Mouse (Mus musculus) G1E-ER4 (cell line): ENCODE results near the gene Ncdn. TPM values are rescaled to one million over a fixed set of nuclear protein-coding genes. Genes with fewer than 3 reads are reported as not detected.

Experiments
- GATA1 ChIP-seq: IDR thresholded peaks from one replicate; pipeline ENCODE4 v1.8.0; 2012; ENCODE audit warnings: low read length, inconsistent platforms
- polyA plus RNA-seq: library from polyadenylated mRNA; stranded (reverse); fragments of >175 nt; gene quantifications from 2 replicates; pipeline ENCODE4 v1.2.3, GENCODE M21; 2012

The Ncdn gene
- polyA plus RNA-seq, 1 experiment, result 108 TPM

GRCm38 (mm10) chr4:126762586-126763359, 9.5 kb upstream of the Ncdn start:
- no peak for TF ChIP-seq GATA1

GRCm38 (mm10) chr4:126759435-126759834, 6.2 kb upstream of the Ncdn start:
- no peak for TF ChIP-seq GATA1

- no peak for TF ChIP-seq GATA1
Measured at GRCm38 (mm10) chr4:126758299-126758698, 5.1 kb upstream of the Ncdn start.

- no peak for TF ChIP-seq GATA1
Measured at GRCm38 (mm10) chr4:126756766-126757165, 3.5 kb upstream of the Ncdn start.

GRCm38 (mm10) chr4:126754736-126755374, 1.6 kb upstream of the Ncdn start:
- no peak for TF ChIP-seq GATA1

DNA sequence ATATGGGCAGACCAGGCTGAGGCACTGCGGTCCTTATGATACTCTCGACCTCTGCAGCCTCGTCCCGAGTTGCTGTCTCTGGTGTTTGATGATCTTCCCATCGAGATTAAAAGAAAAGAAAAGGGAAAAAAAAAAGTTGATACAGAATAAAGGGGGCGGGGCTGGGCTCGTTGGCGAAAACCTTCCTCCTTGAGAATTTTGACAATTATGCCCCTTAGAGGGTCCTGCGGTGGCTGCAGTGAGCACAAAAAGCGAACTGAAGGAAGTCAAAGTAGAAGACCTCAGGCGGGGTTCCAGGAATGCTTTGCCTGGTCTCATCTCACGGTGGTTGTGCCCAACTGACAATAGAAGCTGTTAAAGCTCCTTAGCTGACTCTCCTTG, 983 bp upstream of the Ncdn start:
- no peak for TF ChIP-seq GATA1

DNA sequence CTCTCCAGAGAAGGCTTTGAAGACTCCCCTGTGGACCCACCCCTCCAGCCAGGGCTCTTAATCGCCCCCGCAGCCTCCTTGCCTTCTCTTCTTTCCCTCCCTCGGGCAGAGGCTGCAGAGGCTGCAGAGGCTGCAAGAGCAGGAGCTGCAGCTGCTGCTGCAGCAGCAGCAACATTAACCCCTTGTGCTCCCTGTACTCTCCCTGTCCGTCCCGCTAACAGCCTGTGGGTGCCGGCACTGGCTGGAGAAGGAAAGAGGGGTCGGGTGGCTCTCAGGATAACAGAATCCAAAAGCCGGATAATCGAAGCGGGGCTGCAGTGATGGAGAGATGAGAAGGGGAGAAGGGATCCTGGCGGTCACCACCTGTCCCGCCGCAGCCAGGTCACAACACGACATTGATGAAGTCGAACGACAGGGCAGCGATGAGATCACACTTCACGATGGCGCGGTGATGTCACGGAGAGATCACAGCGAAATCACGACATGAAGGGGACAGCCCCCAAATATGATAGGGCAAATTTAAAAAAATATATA, 563 bp downstream of the Ncdn start:
- TF ChIP-seq GATA1, result no peak

GRCm38 (mm10) chr4:126752024-126752607, 1.1 kb downstream of the Ncdn start:
- no peak for TF ChIP-seq GATA1

- TF ChIP-seq GATA1, result no peak
Measured at GRCm38 (mm10) chr4:126751556-126752023, 1.6 kb downstream of the Ncdn start.

GRCm38 (mm10) chr4:126750863-126751555, 2.2 kb downstream of the Ncdn start:
- no peak for TF ChIP-seq GATA1

DNA sequence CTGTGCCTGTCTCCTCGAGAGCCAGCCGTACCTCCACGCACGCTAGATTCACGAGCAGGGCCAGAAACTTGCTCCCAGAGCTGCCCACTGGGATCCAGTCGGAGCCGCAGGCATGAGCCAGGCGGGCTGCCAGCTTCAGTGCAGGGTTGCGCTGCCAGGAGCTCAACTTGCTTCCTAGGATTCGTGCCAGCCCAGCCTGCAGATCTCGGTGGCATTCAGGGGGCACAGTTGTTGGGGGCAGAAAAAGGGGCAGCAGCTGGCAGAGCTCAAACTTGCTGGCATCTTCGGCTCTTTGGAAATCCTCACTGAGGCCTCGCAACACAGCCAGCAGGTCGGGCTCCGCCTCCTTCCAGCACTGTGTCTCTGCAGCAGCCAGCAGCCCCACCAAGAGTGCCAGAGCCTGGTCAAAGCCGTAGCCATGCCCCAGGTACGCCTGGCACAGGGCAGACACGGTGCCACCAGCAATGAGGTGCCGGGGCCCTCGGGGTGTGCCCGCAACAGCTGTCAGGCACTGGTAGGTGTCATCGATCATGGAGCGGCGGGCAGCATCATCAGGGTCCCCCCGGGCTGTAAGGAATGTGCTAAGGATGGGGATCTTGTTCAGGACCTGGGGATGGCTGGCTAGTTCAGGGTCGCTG, 3.1 kb downstream of the Ncdn start:
- no peak for TF ChIP-seq GATA1

DNA sequence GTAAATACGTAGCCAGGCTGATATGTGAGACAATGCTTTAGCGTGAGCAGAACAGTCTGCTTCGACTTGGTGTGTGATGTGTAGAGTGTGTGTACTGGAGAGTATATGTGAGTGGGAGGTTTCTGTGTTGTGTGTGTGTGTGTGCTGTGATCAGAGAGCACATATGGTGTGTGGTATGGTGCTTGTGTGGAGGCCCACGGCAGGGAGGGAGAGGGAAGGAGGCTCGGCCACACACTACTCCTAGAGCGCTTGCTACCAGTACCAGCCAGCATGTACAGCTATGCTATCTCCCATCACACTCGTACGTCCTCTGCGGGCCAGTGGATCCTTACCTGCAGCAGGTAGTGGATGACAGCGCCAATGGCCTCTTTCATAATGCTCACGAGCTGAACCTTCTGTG, 3.7 kb downstream of the Ncdn start:
- TF ChIP-seq GATA1, result no peak

DNA sequence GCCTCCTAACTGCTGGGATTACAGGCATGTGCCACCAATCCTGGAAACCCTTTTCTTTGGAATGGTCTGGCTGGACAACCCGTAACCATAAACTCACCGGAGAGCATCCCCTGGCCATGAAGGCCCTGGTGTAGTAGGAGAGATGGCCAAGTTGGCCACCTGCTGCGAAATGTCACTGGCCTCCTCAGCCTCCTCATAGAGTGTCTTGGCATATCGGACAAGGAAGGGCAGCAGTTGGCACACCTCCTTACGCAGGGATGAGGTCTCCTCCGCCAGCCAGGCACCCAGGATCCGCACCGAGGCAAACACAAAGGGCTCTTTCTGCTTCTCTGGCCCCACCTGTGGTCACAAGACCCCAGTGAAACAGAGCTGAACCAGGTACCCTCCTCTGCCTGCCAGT, 4.9 kb downstream of the Ncdn start:
- no peak for TF ChIP-seq GATA1

DNA sequence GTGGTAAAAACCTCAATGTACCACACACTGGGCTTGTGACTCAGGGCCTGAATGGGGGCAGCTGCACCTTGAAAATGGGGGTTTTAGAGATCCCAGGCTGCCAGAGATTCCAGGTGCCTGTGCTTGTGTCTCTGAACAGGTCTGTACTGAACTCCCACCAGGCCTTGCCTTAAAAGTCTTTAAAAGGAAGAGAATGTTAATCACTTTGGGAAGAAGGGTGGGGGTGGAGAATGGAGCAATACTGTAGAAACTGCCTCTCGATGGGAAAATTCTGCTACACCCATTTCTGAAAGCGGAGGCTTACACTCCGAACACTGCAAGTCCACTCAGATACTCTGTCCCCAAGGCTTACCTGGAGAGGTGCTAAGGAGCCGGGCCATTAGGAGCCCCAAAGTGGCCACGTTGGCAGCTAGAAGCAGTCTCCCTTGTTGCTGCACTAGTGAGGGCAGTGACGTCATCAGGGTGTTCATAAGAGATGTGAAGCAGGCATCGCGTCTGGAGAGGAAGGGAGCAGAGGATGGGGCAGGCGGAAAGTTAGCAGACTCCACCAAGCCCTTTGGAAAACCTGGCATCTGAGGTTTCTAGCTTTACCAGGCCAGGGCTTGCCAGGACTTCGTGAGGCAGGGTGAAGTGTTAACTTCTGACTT, 6.9 kb downstream of the Ncdn start:
- TF ChIP-seq GATA1, result no peak
